Mouse (Mus musculus) T-helper 2 cell (primary cell): ENCODE measurements at regions not wholly inside any gene's neighbourhood (a gene's known extent, or its start where the extent isn't known, plus 50 kb on each side); places are given as distances from the start of the nearest gene placed in this dataset.

ENCODE experiments used
- in situ Hi-C: fragments of 300-600 bp; cut with MboI, MseI; formaldehyde crosslinking; loops from one replicate; pipeline ENCODE4 v1.15.1; 2025; ENCODE audit warnings: high pct_unique_total_duplicates

DNA sequence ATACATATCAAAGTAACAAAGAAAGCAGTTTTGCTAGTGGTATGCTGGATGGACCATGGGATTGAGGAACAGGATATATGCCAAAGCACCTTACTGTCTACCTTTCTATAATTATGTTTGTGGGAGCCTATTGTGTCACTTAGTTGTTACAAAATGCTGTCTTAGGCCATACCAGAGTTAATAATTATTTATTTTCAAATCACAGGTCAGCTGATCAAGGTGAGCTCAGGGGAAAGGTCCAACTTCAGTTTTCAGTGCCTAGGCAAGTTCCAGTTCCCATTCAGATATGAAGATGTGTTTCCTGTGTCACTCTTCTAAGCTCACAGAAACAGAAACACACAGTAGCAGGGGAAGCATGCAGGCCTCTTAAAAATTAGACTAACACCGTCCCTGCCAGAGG, 75.5 kb upstream of the Ell2 start:
- in situ Hi-C loops = no loop called here

DNA sequence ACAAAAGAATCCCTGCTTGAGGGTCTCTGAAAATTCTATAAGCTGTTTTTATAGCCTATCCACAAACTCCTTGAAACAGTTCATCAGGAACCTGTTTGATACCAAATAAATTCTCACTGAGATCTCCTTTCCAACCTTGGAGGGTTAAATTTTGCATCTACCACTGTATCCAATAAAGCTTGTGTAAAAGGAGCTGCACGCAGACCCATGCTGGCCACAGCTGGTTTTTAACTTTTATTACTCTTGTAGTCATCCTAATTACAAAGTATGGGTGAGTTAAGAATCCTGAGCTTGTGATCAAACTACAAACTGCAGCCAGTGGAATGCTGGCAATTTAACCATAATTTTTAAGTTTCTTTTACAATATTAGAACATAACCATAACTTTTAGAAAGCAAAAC, 59.0 kb upstream of the Ell2 start:
- in situ Hi-C loops = no loop called here

DNA sequence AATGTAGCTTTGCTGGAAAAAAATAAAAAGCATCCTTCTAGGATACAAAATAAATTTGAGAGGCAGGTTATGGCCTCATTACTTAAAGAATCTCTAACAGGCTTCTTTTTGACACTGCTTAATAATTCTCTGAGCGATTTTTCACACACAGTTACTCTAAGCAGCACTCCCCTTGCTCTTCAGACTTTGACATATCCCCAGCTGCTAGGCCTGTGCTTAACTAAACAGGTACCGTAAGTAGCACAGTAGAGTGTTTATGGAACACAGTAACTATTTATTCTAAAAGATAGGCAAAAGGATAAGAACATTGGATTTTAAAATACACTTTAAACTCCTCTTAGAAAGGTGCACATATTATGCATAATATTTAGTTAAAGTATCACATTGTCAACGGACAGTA, 54.6 kb upstream of the Ell2 start:
- in situ Hi-C loops = no loop called here

DNA sequence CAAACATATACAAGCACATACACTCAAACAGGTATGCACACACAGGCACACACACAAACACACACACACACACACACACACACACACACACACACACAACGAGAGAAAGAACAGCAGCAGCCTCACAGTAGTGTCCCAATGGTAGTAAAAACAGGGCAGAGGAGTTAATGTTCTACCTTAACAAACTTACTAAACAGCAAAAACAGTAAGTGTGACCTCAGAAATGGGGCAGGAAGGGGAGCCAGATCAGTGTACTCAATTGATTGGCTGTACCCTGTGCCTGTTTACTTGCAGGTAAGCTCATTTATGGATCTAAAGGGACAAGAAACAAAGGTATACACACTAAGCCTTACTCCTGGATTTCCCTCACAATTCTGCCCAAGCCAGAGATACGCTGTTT, 53.6 kb upstream of the Ell2 start:
- in situ Hi-C loops = no loop called here
